Mouse (Mus musculus): ENCODE results near the gene Olfr1089. TPM values are rescaled to one million over a fixed set of nuclear protein-coding genes. Genes with fewer than 3 reads are reported as not detected.

The Olfr1089 gene
- total RNA-seq (2014; fragmentation: Nextera tagmentation): not detected in 2 replicates
- total RNA-seq (2017): not detected in 2 replicates

GRCm38 (mm10) chr2:86733601-86734000 is at the start of gene Olfr1089:
Gene Olfr1089, minus strand, starts transcription at chr2:86733701.
- no peak for ATAC-seq (replicated peaks; ENCODE audit: poor library complexity, severe bottlenecking)

GRCm38 (mm10) chr2:86782179-86782578 is 48.7 kb upstream of the Olfr1089 start, which contains the start of gene Olfr1093:
Gene Olfr1093, plus strand, starts transcription at chr2:86782479.
- no peak for ATAC-seq (replicated peaks; ENCODE audit: poor library complexity, severe bottlenecking)

GRCm38 (mm10) chr2:86761050-86761449 is 27.5 kb upstream of the Olfr1089 start:
- no peak for ATAC-seq (replicated peaks; ENCODE audit: poor library complexity, severe bottlenecking)

- ATAC-seq (replicated peaks; ENCODE audit: poor library complexity, severe bottlenecking): no peak
Measured at GRCm38 (mm10) chr2:86758893-86759292, 25.4 kb upstream of the Olfr1089 start, which contains the start of gene Olfr1090. Gene Olfr1090, minus strand, starts transcription at chr2:86758993.

- no peak for ATAC-seq (replicated peaks; ENCODE audit: poor library complexity, severe bottlenecking)
Measured at GRCm38 (mm10) chr2:86698295-86698694, 35.2 kb downstream of the Olfr1089 start, which contains the start of gene Olfr1087. Gene Olfr1087, minus strand, starts transcription at chr2:86698395.

Other genes starting within 250 kb of the Olfr1089 start
- not detected in 2 replicates for gene Olfr228, start 246.3 kb downstream of the Olfr1089 start, total RNA-seq (2014; fragmentation: Nextera tagmentation)
- not detected in 2 replicates for gene Olfr228, start 246.3 kb downstream of the Olfr1089 start, total RNA-seq (2017)
- gene Olfr1076, start 225.2 kb downstream of the Olfr1089 start, total RNA-seq (2014; fragmentation: Nextera tagmentation): not detected in 2 replicates
- gene Olfr1076, start 225.2 kb downstream of the Olfr1089 start, total RNA-seq (2017): not detected in 2 replicates
- not detected in 2 replicates for gene Olfr1079, start 191.2 kb downstream of the Olfr1089 start, total RNA-seq (2014; fragmentation: Nextera tagmentation)
- gene Olfr1079, start 191.2 kb downstream of the Olfr1089 start, total RNA-seq (2017): not detected in 2 replicates
- gene Olfr1080, start 175.5 kb downstream of the Olfr1089 start, total RNA-seq (2014; fragmentation: Nextera tagmentation): not detected in 2 replicates
- gene Olfr1080, start 175.5 kb downstream of the Olfr1089 start, total RNA-seq (2017): not detected in 2 replicates
- gene Olfr1082, start 134.7 kb downstream of the Olfr1089 start, total RNA-seq (2014; fragmentation: Nextera tagmentation): not detected in 2 replicates
- gene Olfr1082, start 134.7 kb downstream of the Olfr1089 start, total RNA-seq (2017): not detected in 2 replicates
- not detected in 2 replicates for gene Olfr1084, start 94.0 kb downstream of the Olfr1089 start, total RNA-seq (2014; fragmentation: Nextera tagmentation)
- gene Olfr1084, start 94.0 kb downstream of the Olfr1089 start, total RNA-seq (2017): not detected in 2 replicates
- gene Olfr1085, start 71.7 kb downstream of the Olfr1089 start, total RNA-seq (2014; fragmentation: Nextera tagmentation): not detected in 2 replicates
- not detected in 2 replicates for gene Olfr1085, start 71.7 kb downstream of the Olfr1089 start, total RNA-seq (2017)
- not detected in 2 replicates for gene Olfr1086, start 53.6 kb downstream of the Olfr1089 start, total RNA-seq (2014; fragmentation: Nextera tagmentation)
- not detected in 2 replicates for gene Olfr1086, start 53.6 kb downstream of the Olfr1089 start, total RNA-seq (2017)
- not detected in 2 replicates for gene Olfr1087, start 35.3 kb downstream of the Olfr1089 start, total RNA-seq (2014; fragmentation: Nextera tagmentation)
- not detected in 2 replicates for gene Olfr1087, start 35.3 kb downstream of the Olfr1089 start, total RNA-seq (2017)
- not detected in 2 replicates for gene Olfr1090, start 25.3 kb upstream of the Olfr1089 start, total RNA-seq (2014; fragmentation: Nextera tagmentation)
- not detected in 2 replicates for gene Olfr1090, start 25.3 kb upstream of the Olfr1089 start, total RNA-seq (2017)
- not detected in 2 replicates for gene Olfr1093, start 48.8 kb upstream of the Olfr1089 start, total RNA-seq (2014; fragmentation: Nextera tagmentation)
- not detected in 2 replicates for gene Olfr1093, start 48.8 kb upstream of the Olfr1089 start, total RNA-seq (2017)
- gene Olfr141, start 76.3 kb upstream of the Olfr1089 start, total RNA-seq (2014; fragmentation: Nextera tagmentation): not detected in 2 replicates
- not detected in 2 replicates for gene Olfr141, start 76.3 kb upstream of the Olfr1089 start, total RNA-seq (2017)
- gene Olfr1094, start 91.0 kb upstream of the Olfr1089 start, total RNA-seq (2014; fragmentation: Nextera tagmentation): not detected in 2 replicates
- gene Olfr1094, start 91.0 kb upstream of the Olfr1089 start, total RNA-seq (2017): not detected in 2 replicates
- gene Olfr1095, start 118.0 kb upstream of the Olfr1089 start, total RNA-seq (2014; fragmentation: Nextera tagmentation): not detected in 2 replicates
- gene Olfr1095, start 118.0 kb upstream of the Olfr1089 start, total RNA-seq (2017): not detected in 2 replicates
- gene Gm13723, start 141.1 kb upstream of the Olfr1089 start, total RNA-seq (2014; fragmentation: Nextera tagmentation): not detected in 2 replicates
- not detected in 2 replicates for gene Gm13723, start 141.1 kb upstream of the Olfr1089 start, total RNA-seq (2017)
- not detected in 2 replicates for gene Olfr1097, start 158.5 kb upstream of the Olfr1089 start, total RNA-seq (2014; fragmentation: Nextera tagmentation)
- not detected in 2 replicates for gene Olfr1097, start 158.5 kb upstream of the Olfr1089 start, total RNA-seq (2017)
- gene Olfr1098, start 190.8 kb upstream of the Olfr1089 start, total RNA-seq (2014; fragmentation: Nextera tagmentation): not detected in 2 replicates
- gene Olfr1098, start 190.8 kb upstream of the Olfr1089 start, total RNA-seq (2017): not detected in 2 replicates
- gene Olfr1099, start 227.0 kb upstream of the Olfr1089 start, total RNA-seq (2014; fragmentation: Nextera tagmentation): not detected in 2 replicates
- gene Olfr1099, start 227.0 kb upstream of the Olfr1089 start, total RNA-seq (2017): not detected in 2 replicates
- gene Olfr1100, start 246.3 kb upstream of the Olfr1089 start, total RNA-seq (2014; fragmentation: Nextera tagmentation): not detected in 2 replicates
- gene Olfr1100, start 246.3 kb upstream of the Olfr1089 start, total RNA-seq (2017): not detected in 2 replicates